Mouse (Mus musculus) liver, adult 2 months (tissue): Measurements from ENCODE around the gene Erfe. TPM values are rescaled to one million over a fixed set of nuclear protein-coding genes. Genes with fewer than 3 reads are reported as not detected.
A peak's percentile ranks its signal among the peaks of the same experiment; 100 is the strongest.

Experiments
- DNase-seq: peaks from one replicate; pipeline ENCODE4 v3.0.0-alpha.2; 2011; ENCODE audit warnings: low read depth, low spot score; ENCODE audit errors: extremely low read depth
- H3K27ac ChIP-seq: fragments of 200-500 bp; replicated peaks from 2 replicates; pipeline ENCODE4 v1.5.1; 2012; ENCODE audit warnings: low read depth, mild to moderate bottlenecking, control low read depth, inconsistent platforms, low read length; ENCODE audit not compliant: insufficient read depth
- H3K27me3 ChIP-seq: fragments of 200-500 bp; 2 replicates; pipeline ENCODE4 v1.6.1; 2012; ENCODE audit warnings: mild to moderate bottlenecking, moderate library complexity, low read length, inconsistent platforms; ENCODE audit not compliant: control insufficient read depth, insufficient read depth
- H3K36me3 ChIP-seq: fragments of 200-500 bp; 2 replicates; pipeline ENCODE4 v1.6.1; 2012; ENCODE audit warnings: low read length, inconsistent platforms; ENCODE audit not compliant: control insufficient read depth, insufficient read depth
- H3K4me1 ChIP-seq: fragments of 200-500 bp; 2 replicates; pipeline ENCODE4 v1.6.1; 2011; ENCODE audit warnings: low read length; ENCODE audit not compliant: control insufficient read depth, insufficient read depth
- H3K4me3 ChIP-seq: fragments of 200-500 bp; 2 replicates; pipeline ENCODE4 v1.5.1; 2011; ENCODE audit warnings: low read depth, mild to moderate bottlenecking, control low read depth, low read length, moderate library complexity; ENCODE audit not compliant: insufficient read depth
- H3K79me2 ChIP-seq: fragments of 200-500 bp; 2 replicates; pipeline ENCODE4 v1.6.1; 2012; ENCODE audit warnings: inconsistent platforms, mild to moderate bottlenecking, low read length, moderate library complexity; ENCODE audit not compliant: control insufficient read depth, insufficient read depth
- H3K9ac ChIP-seq: fragments of 200-500 bp; 2 replicates; pipeline ENCODE4 v1.6.1; 2012; ENCODE audit warnings: low read depth, mild to moderate bottlenecking, control low read depth, inconsistent platforms, low read length
- CTCF ChIP-seq: fragments of 200-500 bp; IDR thresholded peaks from 2 replicates; pipeline ENCODE4 v1.5.1; 2011; ENCODE audit warnings: low read depth, low read length, control low read depth
- POLR2A ChIP-seq: fragments of 200-500 bp; IDR thresholded peaks from 2 replicates; pipeline ENCODE4 v1.6.1; 2011; ENCODE audit warnings: low read length, control low read depth; ENCODE audit not compliant: insufficient read depth; ENCODE audit errors: extremely low read depth
- WGBS: fragments of 180-500 bp; shearing (Covaris S2); methylation state at CpG from one replicate; pipeline ENCODE4 v1.1.7; 2018; 5-methylcytosine and 5-hydroxymethylcytosine counted together
- polyA plus RNA-seq: library from polyadenylated mRNA; depleted of rRNA; stranded (reverse); fragments of >200 nt; gene quantifications from 2 replicates; pipeline ENCODE4 v1.2.3, GENCODE M21; 2012; rRNA removed
- total RNA-seq: library from RNA; depleted of rRNA; stranded (reverse); fragments of >200 nt; gene quantifications from 2 replicates; pipeline ENCODE4 v1.2.3, GENCODE M21; 2014; rRNA removed

Erfe gene
- total RNA-seq (not detected in 2 replicates), polyA plus RNA-seq (not detected in 2 replicates)

DNA sequence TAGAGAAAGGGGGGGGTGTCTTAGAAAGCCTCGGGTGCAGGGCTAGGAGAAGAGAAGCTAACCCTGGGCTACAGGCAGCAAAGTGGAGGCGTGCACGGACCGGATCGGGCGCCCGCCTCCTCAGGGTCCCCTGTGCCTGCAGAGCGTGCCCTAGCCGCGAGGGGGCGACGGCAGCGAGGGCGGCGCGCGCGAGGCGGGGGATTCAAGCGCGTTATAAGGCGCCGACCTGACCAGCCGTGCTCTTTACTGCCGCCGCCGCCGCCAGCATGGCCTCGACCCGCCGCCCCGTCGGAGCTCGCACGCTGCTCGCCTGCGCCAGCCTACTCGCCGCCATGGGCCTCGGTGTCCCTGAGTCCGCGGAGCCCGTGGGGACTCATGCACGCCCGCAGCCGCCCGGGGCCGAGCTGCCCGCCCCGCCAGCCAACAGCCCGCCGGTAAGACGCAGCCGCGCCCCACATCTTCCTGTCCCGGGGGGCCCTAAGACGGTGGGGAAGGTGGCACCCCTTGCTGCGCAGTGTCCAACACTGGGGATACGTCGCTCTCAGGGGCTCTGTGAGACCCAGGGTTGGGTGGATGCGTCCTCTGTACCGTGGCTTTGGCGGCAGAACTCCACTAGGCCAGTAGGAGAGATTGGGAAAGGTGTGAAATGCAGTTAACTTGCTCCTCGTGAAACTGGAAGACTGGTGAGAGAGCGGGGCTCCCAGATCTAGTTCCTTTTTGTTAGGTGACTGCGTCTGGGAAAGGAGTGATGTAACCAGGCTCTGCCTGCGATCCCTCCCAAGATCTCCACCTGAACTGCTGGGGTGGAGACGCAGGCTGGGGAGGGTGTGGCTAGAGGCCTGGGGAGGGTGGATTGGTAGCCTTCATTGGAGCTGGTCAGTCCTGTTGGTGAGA lies at the start of gene Erfe:
Erfe (plus strand) TSS at position 216 of the 894 bp plus-strand sequence.
- WGBS = 4% methylated on average over 65 of the region's 68 CpGs
- no peaks in the 10 kb centered on the region for H3K79me2 ChIP-seq
- H3K4me3 ChIP-seq = peak within 1 kb of the TSS; percentile 30
- H3K27ac ChIP-seq = no peak within 1 kb of the TSS
- peak within 1 kb of the TSS; percentile 33 for H3K9ac ChIP-seq
- peak; percentile 81 for TF ChIP-seq CTCF
- TF ChIP-seq POLR2A = no peak
- peaks cover 3% of the 10 kb centered on the region; the same call in 1 of the 2 replicates for H3K4me1 ChIP-seq
- no peak for DNase-seq
- H3K27me3 ChIP-seq = 0 out of 2 replicates have a peak, but pooled peaks cover 2% of the 10 kb centered on the region
- H3K36me3 ChIP-seq = no peaks in the 10 kb centered on the region

DNA sequence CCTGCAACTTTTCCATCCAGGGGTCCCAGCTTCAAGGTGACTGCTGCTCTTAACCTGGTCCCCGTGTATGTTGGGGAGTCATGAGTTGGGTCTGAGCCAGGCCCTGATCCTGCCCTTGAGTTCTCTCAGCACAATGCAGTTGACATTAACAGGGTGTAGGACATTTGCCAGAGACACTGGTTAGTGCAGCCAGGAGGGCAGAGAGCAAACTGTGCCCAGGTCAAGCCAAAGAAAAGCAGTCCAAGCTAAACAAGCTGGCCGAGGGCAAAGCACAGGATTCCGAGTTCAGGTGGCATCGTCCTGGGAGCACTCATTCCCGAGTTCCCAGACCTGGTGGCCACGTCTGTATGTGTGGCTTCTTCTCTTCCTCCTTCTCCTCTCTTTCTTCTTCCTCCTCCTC lies 48.6 kb upstream of the Erfe start:
- TF ChIP-seq CTCF (no peak), POLR2A (no peak)
- no peaks in the 10 kb centered on the region for H3K79me2 ChIP-seq
- peak overlapping the region; percentile 75 for H3K27ac ChIP-seq
- H3K9ac ChIP-seq = no peak overlapping the region
- H3K4me1 ChIP-seq = peaks cover 18% of the 10 kb centered on the region
- DNase-seq = peak; percentile 99
- 19% methylated on average over 6 of the region's 6 CpGs for WGBS
- H3K27me3 ChIP-seq = no peaks in the 10 kb centered on the region
- no peak overlapping the region for H3K4me3 ChIP-seq
- peaks cover 8% of the 10 kb centered on the region for H3K36me3 ChIP-seq

DNA sequence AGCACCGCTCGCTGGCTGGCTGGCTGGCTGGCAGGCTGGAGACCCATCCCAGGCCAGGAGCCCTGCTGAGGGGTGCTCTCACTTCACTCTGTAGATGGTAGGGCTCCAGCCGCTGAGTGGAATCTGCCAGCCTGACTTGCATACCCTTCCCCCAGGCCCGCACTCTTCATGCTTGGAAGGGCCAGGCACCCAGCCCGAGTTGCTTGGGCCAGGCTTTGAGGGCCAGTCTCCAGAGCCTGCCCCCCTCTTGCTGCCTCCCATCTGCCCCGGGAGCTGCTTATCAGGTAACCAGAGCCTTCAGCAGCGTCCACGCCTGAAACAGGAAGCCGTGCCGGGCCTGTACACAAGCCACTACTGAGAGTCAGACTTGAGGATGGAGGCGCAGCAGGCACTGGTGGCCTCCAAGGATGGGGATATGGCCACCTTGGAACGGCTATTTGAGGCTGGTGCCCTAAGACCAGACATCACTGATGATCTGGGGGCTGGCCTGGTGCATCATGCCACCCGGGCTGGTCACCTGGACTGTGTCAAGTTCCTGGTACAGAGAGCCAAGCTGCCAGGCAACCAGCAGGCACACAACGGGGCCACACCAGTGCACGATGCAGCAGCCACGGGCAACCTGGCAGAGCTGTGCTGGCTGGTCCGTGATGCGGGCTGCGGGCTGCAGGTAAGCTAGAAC lies 44.3 kb upstream of the Erfe start, which contains the start of gene Espnl:
Espnl (plus strand) TSS at position 316 of the 679 bp plus-strand sequence.
- DNase-seq = no peak
- H3K79me2 ChIP-seq = no peaks in the 10 kb centered on the region
- no peak within 1 kb of the TSS for H3K27ac ChIP-seq
- H3K4me3 ChIP-seq = no peak within 1 kb of the TSS
- no peaks in the 10 kb centered on the region for H3K36me3 ChIP-seq
- no peaks in the 10 kb centered on the region for H3K27me3 ChIP-seq
- 56% methylated on average over 19 of the region's 19 CpGs for WGBS
- TF ChIP-seq CTCF (no peak), POLR2A (no peak)
- H3K9ac ChIP-seq = no peak within 1 kb of the TSS
- peaks cover 14% of the 10 kb centered on the region for H3K4me1 ChIP-seq

GRCm38 (mm10) chr1:91324646-91325045 lies 41.6 kb upstream of the Erfe start:
- Histone ChIP-seq H3K4me3 (no peak overlapping the region), H3K4me1 (peaks cover 7% of the 10 kb centered on the region), H3K27me3 (no peaks in the 10 kb centered on the region), H3K9ac (no peak overlapping the region), H3K36me3 (no peaks in the 10 kb centered on the region), H3K79me2 (no peaks in the 10 kb centered on the region), H3K27ac (no peak overlapping the region)
- TF ChIP-seq CTCF (no peak), POLR2A (no peak)
- 90% methylated on average over 2 of the region's 2 CpGs for WGBS
- DNase-seq = no peak

DNA sequence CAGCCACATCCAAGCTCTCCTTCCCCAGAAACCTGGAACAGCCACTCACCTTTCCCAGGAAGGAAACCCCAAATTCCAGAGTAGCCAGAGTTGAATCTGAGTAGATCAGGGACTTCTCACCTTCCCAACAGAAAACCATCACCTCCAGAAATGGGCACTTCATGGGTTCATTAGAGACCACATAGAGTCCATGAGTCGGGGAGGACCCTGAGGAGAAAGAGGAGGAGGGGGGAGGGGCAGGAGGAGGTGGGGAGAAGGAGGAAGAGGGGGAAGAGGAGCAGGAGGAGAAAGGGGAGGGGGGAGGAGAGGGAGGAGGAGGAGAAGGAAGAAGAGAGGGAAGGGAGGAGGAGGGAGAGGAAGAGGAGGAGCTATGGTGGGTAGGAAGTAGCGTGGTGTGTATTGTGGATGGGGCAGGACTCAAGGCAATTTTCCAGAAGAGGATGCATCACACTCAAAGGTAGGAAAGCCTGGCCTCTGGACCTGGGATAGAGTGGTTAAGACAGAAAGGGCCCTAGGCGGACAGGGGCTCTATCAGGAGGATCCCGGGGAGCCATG lies 40.7 kb upstream of the Erfe start:
- no peak overlapping the region for H3K27ac ChIP-seq
- no peak for DNase-seq
- H3K4me3 ChIP-seq = no peak overlapping the region
- peaks cover 7% of the 10 kb centered on the region for H3K4me1 ChIP-seq
- no peaks in the 10 kb centered on the region for H3K36me3 ChIP-seq
- TF ChIP-seq CTCF (no peak), POLR2A (no peak)
- 83% methylated on average over 4 of the region's 4 CpGs for WGBS
- no peaks in the 10 kb centered on the region for H3K27me3 ChIP-seq
- no peak overlapping the region for H3K9ac ChIP-seq
- H3K79me2 ChIP-seq = no peaks in the 10 kb centered on the region
